Mouse (Mus musculus): ENCODE data around the gene Rps19. TPM values are rescaled to one million over a fixed set of nuclear protein-coding genes. Genes with fewer than 3 reads are reported as not detected.

Gene Rps19
- polyA plus RNA-seq, 1 experiment: 353 TPM

DNA sequence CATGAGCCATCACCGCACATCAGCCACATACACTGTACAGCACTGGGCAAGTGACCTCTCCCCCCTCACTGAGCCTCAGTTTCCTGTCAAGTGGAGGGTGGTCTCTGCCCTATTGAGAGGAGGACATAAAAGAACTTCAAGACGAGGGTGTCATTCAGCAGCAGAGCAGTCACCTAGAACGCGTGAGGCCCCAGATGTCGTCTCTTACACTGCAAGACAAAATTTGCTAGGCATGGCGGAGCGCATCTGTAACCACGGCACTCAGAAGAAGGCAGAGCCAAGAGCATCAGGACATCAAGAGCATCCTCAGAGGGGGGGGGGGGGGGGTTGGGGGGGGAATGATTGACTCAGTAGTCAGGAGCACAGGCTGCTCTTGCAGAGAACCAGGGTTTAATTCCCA is 12.1 kb downstream of the Rps19 start:
- Histone ChIP-seq H3K4me1 (ENCODE audit: control insufficient read depth) (peaks cover 12% of the 10 kb centered on the region), H3K36me3 (ENCODE audit: control insufficient read depth) (peaks cover 6% of the 10 kb centered on the region), H3K9me3 (ENCODE audit: control insufficient read depth, low read length) (no peaks in the 10 kb centered on the region), H3K27me3 (ENCODE audit: control insufficient read depth) (no peaks in the 10 kb centered on the region), H3K4me3 (replicated peaks) (no peak overlapping the region)
- TF ChIP-seq TAL1 (IDR thresholded peaks at IDR 0.05; ENCODE audit: low read length) (no peak), GATA1 (IDR thresholded peaks at IDR 0.05; ENCODE audit: low read length) (no peak)

DNA sequence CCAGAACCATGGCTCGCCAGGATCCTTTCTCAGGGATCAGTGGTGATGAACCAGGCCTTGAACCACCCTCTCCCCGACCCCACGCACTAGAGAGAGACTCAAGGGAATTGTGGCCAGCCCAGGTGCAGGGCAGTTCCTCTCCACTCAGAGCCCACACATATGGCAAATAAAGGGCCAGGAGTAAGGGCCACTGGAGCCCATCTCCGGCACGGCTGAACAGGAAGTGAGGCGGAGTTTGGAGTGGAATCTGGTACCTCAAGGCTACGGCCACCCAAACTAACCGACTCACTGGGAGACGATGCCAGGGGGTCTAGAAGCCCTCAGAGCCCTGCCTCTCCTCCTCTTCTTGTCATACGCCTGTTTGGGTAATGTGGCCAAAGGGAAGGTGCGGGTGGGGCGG is 13.1 kb downstream of the Rps19 start, which contains the start of gene Cd79a:
Cd79a (plus strand) TSS at position 158 of the 400 bp plus-strand sequence.
- no peak for TF ChIP-seq TAL1 (IDR thresholded peaks at IDR 0.05; ENCODE audit: low read length)
- TF ChIP-seq GATA1 (IDR thresholded peaks at IDR 0.05; ENCODE audit: low read length): no peak
- Histone ChIP-seq H3K9me3 (ENCODE audit: control insufficient read depth, low read length) (no peaks in the 10 kb centered on the region), H3K36me3 (ENCODE audit: control insufficient read depth) (peaks cover 2% of the 10 kb centered on the region), H3K4me3 (replicated peaks) (no peak within 1 kb of the TSS), H3K27me3 (ENCODE audit: control insufficient read depth) (no peaks in the 10 kb centered on the region), H3K4me1 (ENCODE audit: control insufficient read depth) (peaks cover 20% of the 10 kb centered on the region)

DNA sequence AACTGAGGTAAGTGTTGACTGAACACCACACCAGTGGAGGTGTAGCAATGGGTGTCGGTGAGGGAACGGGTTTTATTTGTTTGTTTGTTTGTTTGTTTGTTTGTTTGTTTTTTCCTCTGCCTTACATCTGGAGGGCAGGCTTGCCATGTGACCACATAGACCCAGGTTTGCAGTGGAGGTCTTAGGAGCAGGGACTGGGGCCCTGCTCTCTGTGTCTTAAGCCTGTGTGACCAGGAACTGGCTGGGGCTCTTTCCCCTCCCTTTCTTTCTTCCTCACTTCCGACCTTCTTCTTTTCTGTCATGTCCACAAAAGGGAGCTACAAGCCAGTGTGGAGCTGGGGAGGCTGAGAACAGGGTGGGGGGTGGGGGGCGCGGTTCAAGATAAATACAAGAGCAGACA is 13.8 kb downstream of the Rps19 start:
- Histone ChIP-seq H3K27me3 (ENCODE audit: control insufficient read depth) (no peaks in the 10 kb centered on the region), H3K4me1 (ENCODE audit: control insufficient read depth) (peaks cover 28% of the 10 kb centered on the region), H3K9me3 (ENCODE audit: control insufficient read depth, low read length) (no peaks in the 10 kb centered on the region), H3K4me3 (replicated peaks) (no peak overlapping the region), H3K36me3 (ENCODE audit: control insufficient read depth) (no peaks in the 10 kb centered on the region)
- TF ChIP-seq GATA1 (IDR thresholded peaks at IDR 0.05; ENCODE audit: low read length) (no peak), TAL1 (IDR thresholded peaks at IDR 0.05; ENCODE audit: low read length) (no peak)

DNA sequence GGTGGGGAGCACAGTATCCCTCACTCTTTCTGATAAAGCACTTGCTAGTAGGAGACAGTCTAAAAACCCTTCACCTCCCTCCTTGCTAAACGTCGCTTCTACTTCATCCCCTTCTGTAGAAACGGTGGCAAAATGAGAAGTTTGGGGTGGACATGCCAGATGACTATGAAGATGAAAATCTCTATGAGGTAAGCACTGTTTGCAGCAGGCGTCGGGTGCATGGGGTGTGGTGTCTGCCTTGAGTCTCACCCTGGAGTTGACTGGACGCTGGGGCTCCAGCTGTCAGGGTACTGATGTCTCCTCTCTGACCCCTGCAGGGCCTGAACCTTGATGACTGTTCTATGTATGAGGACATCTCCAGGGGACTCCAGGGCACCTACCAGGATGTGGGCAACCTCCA is 16.9 kb downstream of the Rps19 start:
- H3K27me3 ChIP-seq (ENCODE audit: control insufficient read depth): no peaks in the 10 kb centered on the region
- H3K4me3 ChIP-seq (replicated peaks): no peak overlapping the region
- H3K36me3 ChIP-seq (ENCODE audit: control insufficient read depth): peaks cover 7% of the 10 kb centered on the region
- peaks cover 58% of the 10 kb centered on the region for H3K4me1 ChIP-seq (ENCODE audit: control insufficient read depth)
- H3K9me3 ChIP-seq (ENCODE audit: control insufficient read depth, low read length): no peaks in the 10 kb centered on the region
- TF ChIP-seq TAL1 (IDR thresholded peaks at IDR 0.05; ENCODE audit: low read length) (no peak), GATA1 (IDR thresholded peaks at IDR 0.05; ENCODE audit: low read length) (no peak)

DNA sequence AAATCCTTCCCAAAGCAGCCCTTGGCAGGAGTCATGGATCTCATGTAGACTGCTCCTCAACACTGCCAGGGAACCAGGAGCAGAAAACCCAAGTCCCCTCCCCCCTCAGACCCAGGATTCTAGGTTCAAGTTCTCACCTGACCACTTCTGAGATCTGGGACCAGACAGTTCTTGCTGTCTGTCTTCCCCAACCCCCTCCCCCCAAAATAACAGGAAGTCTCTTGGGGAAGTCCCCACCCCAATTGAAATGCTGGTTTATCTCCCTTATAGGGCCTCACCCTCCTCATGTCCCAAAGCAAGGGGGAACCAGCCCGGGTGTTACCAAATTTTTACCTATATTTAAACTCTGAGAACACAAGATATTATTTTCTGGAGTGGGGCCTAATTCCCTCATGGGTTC is 17.7 kb downstream of the Rps19 start:
- H3K27me3 ChIP-seq (ENCODE audit: control insufficient read depth): no peaks in the 10 kb centered on the region
- no peaks in the 10 kb centered on the region for H3K9me3 ChIP-seq (ENCODE audit: control insufficient read depth, low read length)
- no peak overlapping the region for H3K4me3 ChIP-seq (replicated peaks)
- H3K36me3 ChIP-seq (ENCODE audit: control insufficient read depth): peaks cover 11% of the 10 kb centered on the region
- no peak for TF ChIP-seq TAL1 (IDR thresholded peaks at IDR 0.05; ENCODE audit: low read length)
- no peak for TF ChIP-seq GATA1 (IDR thresholded peaks at IDR 0.05; ENCODE audit: low read length)
- H3K4me1 ChIP-seq (ENCODE audit: control insufficient read depth): peaks cover 65% of the 10 kb centered on the region

DNA sequence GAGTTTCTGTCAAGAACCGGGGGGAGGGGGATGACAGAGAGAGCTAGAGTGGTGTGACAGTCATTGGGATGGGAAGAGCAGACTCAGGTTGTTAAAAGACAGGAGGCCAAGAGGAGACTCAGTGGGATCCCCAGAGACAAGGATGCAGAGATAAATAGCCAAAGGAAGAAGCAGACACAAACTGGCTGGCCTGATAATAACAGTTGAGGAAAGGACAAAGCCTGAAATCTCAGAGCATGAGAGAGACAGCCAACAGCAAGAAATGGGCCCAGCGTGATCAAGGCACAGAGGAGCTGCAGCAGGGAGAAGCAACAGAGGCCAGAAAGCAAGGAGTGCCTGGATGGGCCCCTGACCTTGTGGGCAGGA is 18.1 kb downstream of the Rps19 start:
- no peaks in the 10 kb centered on the region for H3K27me3 ChIP-seq (ENCODE audit: control insufficient read depth)
- H3K4me1 ChIP-seq (ENCODE audit: control insufficient read depth): peaks cover 67% of the 10 kb centered on the region
- peaks cover 15% of the 10 kb centered on the region for H3K36me3 ChIP-seq (ENCODE audit: control insufficient read depth)
- H3K9me3 ChIP-seq (ENCODE audit: control insufficient read depth, low read length): no peaks in the 10 kb centered on the region
- no peak for TF ChIP-seq GATA1 (IDR thresholded peaks at IDR 0.05; ENCODE audit: low read length)
- no peak for TF ChIP-seq TAL1 (IDR thresholded peaks at IDR 0.05; ENCODE audit: low read length)
- H3K4me3 ChIP-seq (replicated peaks): peak overlapping the region; percentile 86

DNA sequence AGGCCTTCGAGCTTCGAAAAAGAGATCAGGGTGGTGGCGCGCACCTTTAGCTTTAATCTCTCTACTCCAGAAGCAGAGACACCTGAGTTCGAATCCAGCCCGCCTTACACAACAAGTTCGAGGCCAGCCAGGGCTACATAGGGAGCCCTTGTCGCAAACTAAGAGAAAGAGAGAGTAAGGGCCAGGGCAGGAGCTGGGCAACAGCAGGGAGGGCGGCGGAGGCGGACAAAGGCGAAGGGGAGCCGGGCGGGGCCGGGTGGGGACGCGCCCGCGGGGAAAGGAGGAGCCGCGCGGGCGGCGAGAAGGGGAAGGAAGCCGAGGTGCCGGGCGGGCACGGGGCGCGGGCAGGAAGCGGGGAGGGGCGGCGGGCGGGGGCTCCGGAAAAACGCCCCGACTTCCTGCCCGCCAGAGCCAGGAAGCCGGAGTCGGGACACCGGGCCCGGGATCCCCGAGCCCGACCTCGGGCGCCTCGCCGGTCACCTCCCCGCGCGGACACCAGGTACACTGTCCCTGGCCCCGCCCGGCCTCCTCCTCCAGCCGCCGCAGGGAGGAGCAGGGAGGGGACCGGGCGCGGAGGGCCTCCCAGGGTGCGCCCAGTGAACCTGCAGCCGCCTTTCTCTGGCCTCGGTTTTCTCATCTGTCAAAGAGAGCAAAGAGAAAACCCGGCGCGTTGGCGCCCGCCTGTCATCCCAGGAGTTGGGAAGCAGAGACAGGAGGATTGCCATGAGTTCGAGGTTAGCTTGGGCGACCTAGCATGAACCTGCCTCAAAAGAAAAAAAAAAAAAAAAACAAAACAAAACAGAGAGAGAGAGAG is 18.7 kb downstream of the Rps19 start, which contains the start of gene Arhgef1:
Arhgef1 (plus strand) TSS at position 283 of the 814 bp plus-strand sequence.
- peaks cover 73% of the 10 kb centered on the region for H3K4me1 ChIP-seq (ENCODE audit: control insufficient read depth)

DNA sequence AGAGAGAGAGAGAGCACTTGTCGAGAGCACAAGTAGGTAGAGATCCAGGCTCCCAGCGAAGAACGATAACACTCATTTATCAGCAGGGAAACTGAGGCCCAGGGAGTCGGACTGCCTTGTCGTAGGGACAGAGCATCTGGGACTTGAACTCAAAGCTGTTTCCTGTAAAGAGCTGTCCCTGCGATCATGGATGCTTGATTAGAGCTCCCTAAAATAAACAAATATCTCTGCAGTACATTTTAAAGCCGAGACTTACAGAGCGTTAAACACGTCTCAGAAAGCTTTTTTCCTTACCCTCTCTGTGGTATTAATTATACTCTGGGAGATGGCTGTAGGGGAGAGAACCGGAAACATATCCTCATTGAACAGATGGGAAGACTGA is 19.3 kb downstream of the Rps19 start:
- peaks cover 27% of the 10 kb centered on the region for H3K36me3 ChIP-seq (ENCODE audit: control insufficient read depth)
- peak overlapping the region; percentile 86 for H3K4me3 ChIP-seq (replicated peaks)
- H3K27me3 ChIP-seq (ENCODE audit: control insufficient read depth): no peaks in the 10 kb centered on the region
- H3K9me3 ChIP-seq (ENCODE audit: control insufficient read depth, low read length): no peaks in the 10 kb centered on the region
- TF ChIP-seq TAL1 (IDR thresholded peaks at IDR 0.05; ENCODE audit: low read length) (no peak), GATA1 (IDR thresholded peaks at IDR 0.05; ENCODE audit: low read length) (no peak)
- H3K4me1 ChIP-seq (ENCODE audit: control insufficient read depth): peaks cover 73% of the 10 kb centered on the region

More for the DNA sequence above, 18.7 kb downstream of the Rps19 start, which contains the start of gene Arhgef1:
- Histone ChIP-seq H3K36me3 (ENCODE audit: control insufficient read depth) (peaks cover 21% of the 10 kb centered on the region), H3K27me3 (ENCODE audit: control insufficient read depth) (no peaks in the 10 kb centered on the region), H3K9me3 (ENCODE audit: control insufficient read depth, low read length) (no peaks in the 10 kb centered on the region), H3K4me3 (replicated peaks) (peak within 1 kb of the TSS; percentile 86)
- TF ChIP-seq TAL1 (IDR thresholded peaks at IDR 0.05; ENCODE audit: low read length) (no peak), GATA1 (IDR thresholded peaks at IDR 0.05; ENCODE audit: low read length) (no peak)

DNA sequence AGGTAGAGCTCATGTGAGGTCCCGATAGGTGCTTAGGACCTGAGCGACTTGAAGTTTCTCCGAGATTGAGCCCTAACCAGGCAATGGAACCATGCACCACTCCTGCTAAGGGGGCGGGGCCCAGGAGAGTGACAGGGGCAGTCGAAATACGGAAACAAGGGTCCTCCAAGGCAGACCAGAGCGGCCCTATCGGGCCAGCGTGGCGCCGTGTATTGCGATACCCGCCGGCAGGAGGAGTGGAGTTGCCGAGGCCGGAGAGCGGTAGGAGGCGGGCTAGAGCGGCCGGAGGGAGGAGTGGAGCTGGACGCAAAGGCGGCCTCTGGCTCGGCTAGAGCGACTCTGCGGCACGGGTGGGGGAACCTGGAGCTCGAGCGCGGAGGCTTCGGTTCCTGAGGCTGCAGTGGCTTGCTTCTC is 19.9 kb downstream of the Rps19 start:
- Histone ChIP-seq H3K36me3 (ENCODE audit: control insufficient read depth) (peaks cover 33% of the 10 kb centered on the region), H3K27me3 (ENCODE audit: control insufficient read depth) (no peaks in the 10 kb centered on the region), H3K4me1 (ENCODE audit: control insufficient read depth) (peaks cover 73% of the 10 kb centered on the region), H3K9me3 (ENCODE audit: control insufficient read depth, low read length) (no peaks in the 10 kb centered on the region), H3K4me3 (replicated peaks) (peak overlapping the region; percentile 86)
- TF ChIP-seq GATA1 (IDR thresholded peaks at IDR 0.05; ENCODE audit: low read length) (no peak), TAL1 (IDR thresholded peaks at IDR 0.05; ENCODE audit: low read length) (no peak)

All from erythroblast, embryonic 14.5 days (primary cell).